Mouse (Mus musculus) liver, adult 10 weeks (tissue): Measurements from ENCODE around the gene Lefty2. TPM values are rescaled to one million over a fixed set of nuclear protein-coding genes. Genes with fewer than 3 reads are reported as not detected.

Experiments
- polyA plus RNA-seq: library from polyadenylated mRNA; stranded (reverse); fragments of 350-450 nt; fragmentation: Illumina TruSeq; extraction: RNeasy Lipid Tissue Mini Kit (QIAGEN cat#74804); gene quantifications from one replicate; pipeline ENCODE4 v1.2.3, GENCODE M21; 2014; ENCODE audit warnings: low read depth, low replicate concordance

Gene Lefty2
- polyA plus RNA-seq: not detected

DNA sequence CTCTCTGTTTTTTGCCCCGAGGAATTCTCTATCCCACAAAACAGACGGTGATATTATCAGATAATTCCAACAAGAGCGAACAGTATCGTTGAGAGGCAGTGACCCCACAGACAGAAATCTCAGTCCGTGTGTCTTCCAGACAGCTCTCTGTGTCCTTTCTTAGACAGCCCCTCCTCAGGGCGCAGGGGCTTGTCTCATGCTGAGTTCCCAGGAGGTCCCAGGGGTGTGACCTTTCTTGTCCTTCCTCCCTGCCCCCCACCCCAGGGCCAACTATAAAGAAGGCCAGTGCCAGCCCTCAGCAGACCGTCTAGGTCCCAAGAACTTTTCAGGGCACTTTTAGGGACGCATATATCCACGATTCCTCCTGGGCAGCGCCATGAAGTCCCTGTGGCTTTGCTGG is at the start of gene Lefty2:
TSS of gene Lefty2 (plus strand) at position 301 of the 400 bp plus-strand sequence.

DNA sequence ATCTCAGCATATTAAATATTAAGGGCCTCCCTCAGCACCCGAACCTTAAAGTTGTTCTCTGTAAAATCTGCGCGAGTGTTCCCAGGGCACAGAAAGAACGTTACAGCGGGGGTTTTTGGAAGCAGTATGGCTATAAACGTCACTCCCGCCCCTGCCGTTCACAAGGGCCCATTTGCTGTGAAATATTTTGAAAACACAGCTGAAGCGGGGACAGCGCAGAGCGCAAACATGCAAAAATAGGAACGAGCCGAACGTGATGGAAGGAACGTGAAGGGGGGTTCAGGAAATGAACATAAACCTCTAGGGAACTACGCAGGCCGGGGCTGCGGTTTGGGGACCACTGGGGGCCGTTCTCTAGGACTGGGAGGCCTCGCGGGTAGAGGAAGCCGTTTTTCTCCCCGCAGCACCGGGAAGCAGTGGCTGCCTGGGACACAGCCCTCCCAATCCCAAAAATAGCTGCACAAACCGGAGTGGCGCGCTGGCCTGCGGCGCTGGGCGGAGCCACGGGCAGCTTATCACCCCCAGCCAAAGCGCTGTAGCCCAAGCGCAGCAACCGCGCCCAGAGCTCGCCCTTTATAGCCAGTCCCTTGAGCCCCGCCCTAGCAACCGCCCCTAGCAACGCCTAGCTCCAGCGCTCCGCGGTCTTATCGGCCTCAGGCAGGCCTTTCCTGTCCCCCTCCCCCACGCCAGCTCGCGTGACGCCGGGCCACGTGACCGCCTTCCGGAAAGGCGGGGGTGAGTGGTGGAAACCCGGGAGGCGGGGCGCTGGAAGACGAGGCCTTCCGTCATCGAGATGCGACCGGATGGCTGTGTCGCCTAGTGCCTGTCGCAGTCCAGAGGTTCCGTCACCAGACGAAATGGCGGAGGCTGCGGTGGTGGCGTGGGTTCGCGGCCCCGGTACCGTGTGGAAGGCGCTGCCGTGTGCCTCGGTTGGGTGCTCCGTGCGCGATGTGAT is 42.3 kb upstream of the Lefty2 start, which contains the start of gene Sde2:
TSS of gene Sde2 (plus strand) at position 812 of the 955 bp plus-strand sequence.

DNA sequence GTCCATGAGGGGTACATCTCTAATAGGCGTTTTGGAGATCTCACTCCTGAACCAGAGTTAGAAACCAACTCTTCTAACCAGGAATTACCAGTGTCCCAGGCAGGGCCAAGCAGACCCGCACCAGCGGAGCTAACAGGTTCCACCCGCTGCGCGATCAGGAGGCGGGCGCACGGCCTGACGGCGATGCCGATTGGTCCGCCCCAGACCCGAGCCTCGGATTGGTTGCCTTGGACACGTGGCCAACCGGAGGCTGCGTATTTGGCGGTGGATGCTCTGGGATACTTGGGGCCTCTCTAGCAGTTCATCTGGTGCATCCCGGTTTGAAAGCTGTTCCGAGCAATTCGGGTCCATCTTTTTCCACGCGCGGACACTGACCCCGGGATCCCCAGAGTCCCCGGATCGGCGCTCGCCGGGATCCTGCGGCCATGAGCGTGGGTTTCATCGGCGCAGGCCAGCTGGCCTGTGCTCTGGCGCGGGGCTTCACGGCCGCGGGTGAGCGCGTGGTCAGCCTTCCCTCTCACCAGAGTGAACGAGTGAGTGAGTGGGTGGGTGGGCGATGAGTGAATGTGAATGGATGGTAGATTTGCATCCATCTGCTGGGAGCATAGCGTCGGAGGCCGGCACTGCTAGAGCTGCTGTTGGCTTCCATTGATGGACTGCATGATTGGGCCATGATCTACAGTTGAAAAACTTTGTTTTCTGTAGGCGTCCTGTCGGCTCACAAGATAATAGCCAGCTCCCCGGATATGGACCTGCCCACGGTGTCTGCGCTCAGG is 11.3 kb downstream of the Lefty2 start, which contains the start of gene Pycr2:
TSS of gene Pycr2 (plus strand) at position 255 of the 776 bp plus-strand sequence.

DNA sequence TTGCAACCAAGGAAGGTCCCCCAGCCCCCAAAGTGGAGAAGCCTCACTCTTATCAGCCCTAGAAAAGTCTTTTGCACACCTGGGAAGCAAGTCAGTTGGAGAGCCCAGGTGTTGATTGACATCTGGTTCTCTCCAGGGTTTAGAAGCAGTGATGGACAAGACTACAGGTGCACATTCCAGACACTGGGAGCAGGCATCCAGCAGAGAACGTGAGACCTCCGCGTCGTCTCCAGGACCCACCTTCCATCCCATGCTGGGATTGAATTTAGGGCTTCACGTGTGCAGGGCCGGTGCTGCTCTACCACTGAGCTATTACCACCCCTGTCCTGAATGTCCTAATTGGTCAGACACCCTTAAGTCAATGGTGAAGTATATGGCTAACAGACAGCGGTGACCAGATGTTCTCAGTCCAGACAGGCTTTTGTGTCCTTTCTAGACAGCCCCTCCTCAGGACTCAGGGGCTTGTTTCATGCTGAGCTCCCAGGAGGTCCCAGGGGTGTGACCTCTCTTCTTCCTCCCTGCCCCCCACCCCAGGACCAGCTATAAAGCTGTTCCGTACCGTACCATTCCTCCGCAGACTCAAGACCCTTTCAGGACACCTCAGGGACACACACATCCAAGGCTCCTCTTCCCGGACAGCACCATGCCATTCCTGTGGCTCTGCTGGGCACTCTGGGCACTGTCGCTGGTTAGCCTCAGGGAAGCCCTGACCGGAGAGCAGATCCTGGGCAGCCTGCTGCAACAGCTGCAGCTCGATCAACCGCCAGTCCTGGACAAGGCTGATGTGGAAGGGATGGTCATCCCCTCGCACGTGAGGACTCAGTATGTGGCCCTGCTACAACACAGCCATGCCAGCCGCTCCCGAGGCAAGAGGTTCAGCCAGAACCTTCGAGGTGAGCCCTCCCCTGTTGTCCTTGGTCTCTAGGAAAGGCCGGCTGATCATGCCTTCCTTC is 41.8 kb downstream of the Lefty2 start, which contains the start of gene Lefty1:
TSS of gene Lefty1 (plus strand) at position 556 of the 953 bp plus-strand sequence.

DNA sequence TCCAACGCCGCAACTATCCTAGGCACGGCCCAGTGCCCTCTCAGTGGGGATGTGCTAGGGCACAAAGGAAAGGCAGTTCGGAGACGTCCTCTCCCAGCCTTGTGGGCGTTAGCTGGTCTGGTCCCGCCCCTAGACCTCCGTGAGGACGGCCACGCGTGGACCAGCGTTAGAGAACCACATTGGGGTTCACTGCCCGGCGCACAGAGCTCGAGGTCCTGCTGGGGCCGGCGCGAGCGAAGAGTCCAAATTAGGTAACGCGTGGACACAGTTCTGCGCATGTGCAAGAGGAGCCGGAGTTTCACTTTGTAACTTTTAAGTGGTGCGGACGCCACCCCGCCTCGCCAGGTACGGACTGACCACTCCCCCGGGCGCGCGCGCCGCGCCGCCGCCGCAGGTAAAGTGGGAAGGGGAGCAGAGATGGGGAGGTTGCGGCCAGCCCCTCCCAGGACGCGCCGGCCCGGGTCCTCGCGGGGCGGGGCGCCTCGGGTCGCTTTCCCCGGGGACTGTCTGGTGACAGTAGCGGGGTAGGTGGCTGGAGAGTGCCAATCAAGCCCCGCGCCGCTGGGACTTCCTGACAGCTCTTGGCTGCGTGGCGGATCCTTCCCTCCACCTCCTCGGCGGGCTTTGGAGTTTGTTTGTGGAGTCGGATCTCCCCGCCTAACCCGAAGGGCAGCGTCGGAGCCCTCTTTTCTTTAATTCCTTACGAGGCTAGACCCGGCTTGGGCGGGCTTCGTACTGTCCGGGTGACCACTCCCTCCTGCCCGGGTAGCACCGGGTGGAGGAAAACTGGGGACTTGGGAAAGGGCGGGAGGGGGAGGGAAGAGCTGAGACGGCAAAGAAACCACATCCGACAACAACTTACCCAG is 49.5 kb downstream of the Lefty2 start, which contains the start of gene Tmem63a:
TSS of gene Tmem63a (plus strand) at position 179 of the 866 bp plus-strand sequence.

Other genes starting within 250 kb of the Lefty2 start
- gene Mixl1, start 196.1 kb upstream of the Lefty2 start, polyA plus RNA-seq: not detected
- 20.4 TPM for gene Acbd3, start 167.1 kb upstream of the Lefty2 start, polyA plus RNA-seq
- gene H3f3a, start 79.2 kb upstream of the Lefty2 start, polyA plus RNA-seq: 413 TPM
- gene Sde2, start 42.0 kb upstream of the Lefty2 start, polyA plus RNA-seq: 8.1 TPM
- gene Pycr2, start 11.2 kb downstream of the Lefty2 start, polyA plus RNA-seq: 0.50 TPM
- not detected for gene Lefty1, start 41.9 kb downstream of the Lefty2 start, polyA plus RNA-seq
- gene Tmem63a, start 49.2 kb downstream of the Lefty2 start, polyA plus RNA-seq: 1.9 TPM
- gene Ephx1, start 127.8 kb downstream of the Lefty2 start, polyA plus RNA-seq: 170 TPM
- 27.8 TPM for gene 9130409I23Rik, start 158.1 kb downstream of the Lefty2 start, polyA plus RNA-seq